In genomic region chr10:88741426-88741825, GRCm38 (mm10) we compare ENCODE assay signal across 24 mouse cellular contexts. TPM values are rescaled to one million over a fixed set of nuclear protein-coding genes. Genes with fewer than 3 reads are reported as not detected.
DNase-seq lines count a peak whose midpoint lies in the region; ATAC-seq and TF ChIP-seq lines count a peak whose summit lies in the region.
"Had no signal": no experiment of that assay in that cellular context is flagged by ENCODE, and none has a peak within 500 bp of the region (broad histone marks: within the 10 kb centered on the region; RNA-seq: fewer than 3 reads in every experiment).

No protein-coding gene starts in this region.

- no peaks in the 10 kb centered on the region for H3K9me3 ChIP-seq in hindbrain, embryonic 11.5 days (ENCODE audit: control insufficient read depth, low read length)
- H3K9me3 ChIP-seq: G1E had no signal

- ATAC-seq in granulocyte monocyte progenitor cell, adult 5-6 weeks (replicated peaks; ENCODE audit: poor library complexity, severe bottlenecking), result peak; percentile 74
- peak; percentile 71 for ATAC-seq in megakaryocyte, adult 5-6 weeks (ENCODE audit: poor library complexity, severe bottlenecking)
- ATAC-seq in megakaryocyte-erythroid progenitor cell, adult 5-6 weeks (replicated peaks; ENCODE audit: low FRiP score, low TSS enrichment, poor library complexity, severe bottlenecking), result no peak
- no peak for ATAC-seq in hindbrain, embryonic 11.5 days (ENCODE audit: low FRiP score)
- ATAC-seq: activated CD4-positive, CD25-positive, alpha-beta regulatory T cell, adult 4 months; CD4-positive, CD25-positive, alpha-beta regulatory T cell, adult 4 months; Patski had no signal

- no peak overlapping the region for H3K9ac ChIP-seq in hindbrain, embryonic 11.5 days (ENCODE audit: low read depth, low read length)

- WGBS in hindbrain, embryonic 11.5 days, result 87% methylated on average over 2 of the region's 2 CpGs

- peak overlapping the region; percentile 68 for H3K27ac ChIP-seq in bone marrow macrophage, adult 2 months (ENCODE audit: insufficient read depth, low read depth, low read length)
- no peak overlapping the region for H3K27ac ChIP-seq in hindbrain, embryonic 11.5 days (ENCODE audit: low read depth, low read length)

- peak; percentile 27 for DNase-seq in heart, adult 11 months
- no peak for DNase-seq in heart, adult 8-10 months (ENCODE audit: low spot score)
- DNase-seq in ovary, postnatal 10 days (ENCODE audit: low spot score), result no peak
- no peak for DNase-seq in hindbrain, embryonic 11.5 days (ENCODE audit: low spot score)
- DNase-seq: adrenal gland, adult 2 months; adrenal gland, adult 8-10 months; adrenal gland, postnatal 10 days; adrenal gland, postnatal 14 days; adrenal gland, postnatal 25 days; adrenal gland, postnatal 36 days; B cell, adult 2 months; cerebellum, adult 11 months; cerebellum, adult 11-12 months had no signal

- no peaks in the 10 kb centered on the region for H3K36me3 ChIP-seq in hindbrain, embryonic 11.5 days (ENCODE audit: control insufficient read depth, insufficient read depth, low read length)

- no peak for TF ChIP-seq POLR2A in bone marrow macrophage, adult 2 months (IDR thresholded peaks at IDR 0.05; ENCODE audit: borderline replicate concordance, low read depth, low read length)

- no peak overlapping the region for H3K4me2 ChIP-seq in hindbrain, embryonic 11.5 days (replicated peaks; ENCODE audit: low read depth, low read length)

- peaks cover 7% of the 10 kb centered on the region for H3K4me1 ChIP-seq in bone marrow macrophage, adult 2 months (ENCODE audit: control insufficient read depth, insufficient read depth, low read length)
- no peaks in the 10 kb centered on the region for H3K4me1 ChIP-seq in hindbrain, embryonic 11.5 days (replicated peaks; ENCODE audit: control insufficient read depth, insufficient read depth, low read length)

- no peak for TF ChIP-seq CTCF in bone marrow macrophage, adult 2 months (IDR thresholded peaks at IDR 0.05; ENCODE audit: low read depth, low read length)

- H3K4me3 ChIP-seq in bone marrow macrophage, adult 2 months (ENCODE audit: insufficient read depth, low read length), result no peak overlapping the region
- H3K4me3 ChIP-seq in hindbrain, embryonic 11.5 days (ENCODE audit: low read depth, low read length), result no peak overlapping the region

- H3K27me3 ChIP-seq in hindbrain, embryonic 11.5 days (ENCODE audit: control insufficient read depth, insufficient read depth, low read length), result no peaks in the 10 kb centered on the region
- H3K27me3 ChIP-seq: CH12.LX, Patski had no signal

RNA-seq across cellular contexts. Expression of gene Arl1, which starts 10.8 kb away (rescaled TPM):
- total RNA-seq in heart, adult 8-10 months (2022), result 10 to 100 TPM; 81.8 to 94.7 (median 91.7) TPM
- 82.5 and 82.9 TPM in 2 replicates for polyA plus RNA-seq in bone marrow macrophage, adult 2 months (2012; ENCODE audit: insufficient read depth, insufficient read length, missing spikeins)
- 82.8 and 86.9 TPM in 2 replicates for total RNA-seq in granulocyte monocyte progenitor cell, adult 5-6 weeks (2014; fragmentation: Nextera tagmentation)
- 105 and 108 TPM in 2 replicates for total RNA-seq in granulocyte monocyte progenitor cell, adult 5-6 weeks (2017)
- total RNA-seq in megakaryocyte, adult 5-6 weeks (2015), result 76.8 and 80.8 TPM in 2 replicates
- 72.0 and 81.6 TPM in 2 replicates for total RNA-seq in megakaryocyte, adult 5-6 weeks (2017)
- total RNA-seq in megakaryocyte-erythroid progenitor cell, adult 5-6 weeks (2014; fragmentation: Nextera tagmentation), result 36.5 and 51.3 TPM in 2 replicates
- total RNA-seq in megakaryocyte-erythroid progenitor cell, adult 5-6 weeks (2017), result 89.4 and 91.0 TPM in 2 replicates
- 161 and 167 TPM in 2 replicates for polyA plus RNA-seq in hindbrain, embryonic 11.5 days (2014; fragmentation: Nextera tagmentation; extraction: Ambion mirVana)

RNA-seq across cellular contexts. Expression of gene Spic, which starts 56.6 kb away (rescaled TPM):
- under 1 TPM in 1 of 4 experiments, not detected in 3; 0.34 TPM for total RNA-seq in heart, adult 8-10 months (2022)
- polyA plus RNA-seq in bone marrow macrophage, adult 2 months (2012; ENCODE audit: insufficient read depth, insufficient read length, missing spikeins), result 8.6 and 11.7 TPM in 2 replicates
- 1.9 TPM in 1 of 2 replicates, not detected in the other for total RNA-seq in granulocyte monocyte progenitor cell, adult 5-6 weeks (2014; fragmentation: Nextera tagmentation)
- total RNA-seq in granulocyte monocyte progenitor cell, adult 5-6 weeks (2017), result 3.1 TPM in 1 of 2 replicates, not detected in the other
- 0.14 and 0.36 TPM in 2 replicates for total RNA-seq in megakaryocyte, adult 5-6 weeks (2015)
- total RNA-seq in megakaryocyte, adult 5-6 weeks (2017), result 0.29 and 1.7 TPM in 2 replicates
- 1.5 TPM in 1 of 2 replicates, not detected in the other for total RNA-seq in megakaryocyte-erythroid progenitor cell, adult 5-6 weeks (2014; fragmentation: Nextera tagmentation)
- total RNA-seq in megakaryocyte-erythroid progenitor cell, adult 5-6 weeks (2017), result 0.61 TPM in 1 of 2 replicates, not detected in the other
- not detected in 2 replicates for polyA plus RNA-seq in hindbrain, embryonic 11.5 days (2014; fragmentation: Nextera tagmentation; extraction: Ambion mirVana)
- total RNA-seq: MEL had no signal
- polyA plus RNA-seq: C2C12, G1E, Patski had no signal

Comparison
In these comparisons a context has a peak if more than half of its experiments do, and no peak if none do; other contexts are left out.
1. ATAC-seq: peak in granulocyte monocyte progenitor cell, adult 5-6 weeks (single experiment) and megakaryocyte, adult 5-6 weeks (single experiment); none in megakaryocyte-erythroid progenitor cell, adult 5-6 weeks (single experiment) and hindbrain, embryonic 11.5 days (single experiment).